Mouse (Mus musculus) testis, adult 2 months (tissue): ENCODE data around the gene Usf1.

ENCODE experiments used
- CTCF ChIP-seq: fragments of 200-500 bp; IDR thresholded peaks from 2 replicates; pipeline ENCODE4 v1.5.1; 2012; ENCODE audit warnings: low read depth, mild to moderate bottlenecking, inconsistent platforms, low read length, moderate library complexity; ENCODE audit not compliant: control insufficient read depth, insufficient read depth, insufficient replicate concordance
- POLR2A ChIP-seq: fragments of 200-500 bp; IDR thresholded peaks from 2 replicates; pipeline ENCODE4 v1.6.1; 2012; ENCODE audit warnings: low read depth, mild to moderate bottlenecking, inconsistent platforms, low read length, moderate library complexity; ENCODE audit not compliant: control insufficient read depth

GRCm38 (mm10) chr1:171373946-171374345 is 37.2 kb upstream of the Usf1 start:
- TF ChIP-seq POLR2A, result no peak
- no peak for TF ChIP-seq CTCF
